Mouse (Mus musculus) liver, embryonic 14.5 days (tissue): ENCODE measurements at regions not wholly inside any gene's neighbourhood (a gene's known extent, or its start where the extent isn't known, plus 50 kb on each side); places are given as distances from the start of the nearest gene placed in this dataset.

Experiments
- ATAC-seq: fragments of 200-750 bp; cut with Nextera tagmentation; 2 replicates; pipeline ENCODE4 v1.8.0; 2017; ENCODE audit warnings: moderate number of reproducible peaks, mild to moderate bottlenecking, moderate library complexity; ENCODE audit not compliant: insufficient read depth
- DNase-seq, 3 experiments: peaks; one replicate each; pipeline ENCODE4 v3.0.0-alpha.2; 2012 to 2013; ENCODE audit warnings: low read depth in 3 of 3, low spot score in 3 of 3
- H3K27ac ChIP-seq: fragments of 300-500 bp; sonication (generic); 2 replicates; pipeline ENCODE4 v1.5.1; 2014; ENCODE audit warnings: moderate library complexity, mild to moderate bottlenecking, control low read depth, inconsistent platforms
- H3K27me3 ChIP-seq: fragments of 300-500 bp; sonication (generic); 2 replicates; pipeline ENCODE4 v1.6.1; 2014; ENCODE audit warnings: mild to moderate bottlenecking, low read length, moderate library complexity; ENCODE audit not compliant: control insufficient read depth, insufficient read depth
- H3K36me3 ChIP-seq: fragments of 300-500 bp; sonication (generic); replicated peaks from 2 replicates; pipeline ENCODE4 v1.6.1; 2014; ENCODE audit warnings: low read depth; ENCODE audit not compliant: control insufficient read depth, insufficient read depth
- H3K4me1 ChIP-seq, 2 experiments: fragments of 200-500 bp in 1 of 2; fragments of 300-500 bp in 1 of 2; sonication (generic) in 1 of 2; replicated peaks; 2 replicates each; pipeline ENCODE4 v1.6.1; 2012 to 2014; ENCODE audit warnings: antibody characterized with exemption in 1 of 2, inconsistent platforms in 1 of 2, low read length in 1 of 2; ENCODE audit not compliant: control insufficient read depth in 2 of 2, insufficient read depth in 2 of 2
- H3K4me2 ChIP-seq: fragments of 300-500 bp; sonication (generic); 2 replicates; pipeline ENCODE4 v1.6.1; 2014; ENCODE audit warnings: low read depth, mild to moderate bottlenecking, control low read depth, moderate library complexity
- H3K4me3 ChIP-seq, 2 experiments: fragments of 200-500 bp in 1 of 2; fragments of 300-500 bp in 1 of 2; sonication (generic) in 1 of 2; 2 replicates each; pipeline ENCODE4 v1.5.1; 2012 to 2014; ENCODE audit warnings: low read depth in 2 of 2, low read length in 2 of 2, mild to moderate bottlenecking in 2 of 2, control low read depth in 1 of 2, inconsistent platforms in 1 of 2, moderate library complexity in 1 of 2; ENCODE audit not compliant: insufficient read depth in 1 of 2
- H3K9ac ChIP-seq: fragments of 300-500 bp; sonication (generic); replicated peaks from 2 replicates; pipeline ENCODE4 v1.6.1; 2014; ENCODE audit warnings: mild to moderate bottlenecking, control low read depth, moderate library complexity
- H3K9me3 ChIP-seq: fragments of 300-500 bp; sonication (generic); 2 replicates; pipeline ENCODE4 v1.6.1; 2016; ENCODE audit warnings: low read length, mixed read lengths; ENCODE audit not compliant: control insufficient read depth
- CTCF ChIP-seq: IDR thresholded peaks from 2 replicates; pipeline ENCODE4 v1.5.1; 2016; ENCODE audit warnings: antibody characterized with exemption, low read depth, control low read depth
- EP300 ChIP-seq: IDR thresholded peaks from 2 replicates; pipeline ENCODE4 v1.6.1; 2016; ENCODE audit warnings: antibody characterized with exemption, low read depth
- WGBS: fragments of 180-500 bp; shearing (Covaris S2); extraction: QIAGEN DNeasy Blood & Tissue Kit; methylation state at CpG from one replicate; pipeline ENCODE4 v1.1.7; 2014; ENCODE audit not compliant: insufficient replicate concordance; 5-methylcytosine and 5-hydroxymethylcytosine counted together

DNA sequence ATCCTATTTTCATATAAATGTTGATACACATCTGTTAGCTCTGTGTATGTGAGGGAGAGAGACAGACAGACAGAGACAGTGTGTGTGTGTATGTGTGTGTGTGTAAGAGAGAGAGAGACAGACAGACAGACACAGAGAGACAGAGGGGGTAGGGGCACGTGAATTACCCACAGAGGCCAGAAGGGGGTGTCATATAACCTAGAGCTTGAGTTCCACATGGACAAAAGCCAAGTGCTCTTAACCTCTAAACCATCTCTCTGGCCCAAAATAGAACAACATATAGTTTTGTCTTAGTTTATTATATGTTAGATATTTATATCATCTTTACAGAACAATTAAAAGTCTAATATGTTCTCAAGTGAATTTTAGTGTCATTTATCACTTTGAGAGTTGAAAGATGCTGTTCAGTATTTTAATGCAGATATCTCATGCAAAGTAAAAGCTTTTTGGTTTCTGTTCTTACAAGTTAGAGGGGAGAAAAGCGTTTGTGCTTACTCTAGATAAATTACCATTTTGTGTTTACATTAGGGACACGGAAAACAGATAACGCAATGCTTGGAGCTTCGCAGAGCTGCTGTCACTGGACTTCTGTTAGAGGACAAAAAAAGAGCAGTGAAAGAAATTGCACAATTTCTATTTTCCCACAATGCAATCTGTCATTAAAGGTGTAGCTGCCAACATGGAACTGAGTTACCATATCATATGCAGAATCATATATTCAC, 710.6 kb upstream of the Tmem132c start:
- Histone ChIP-seq H3K4me1 (no peaks in the 10 kb centered on the region), H3K27me3 (no peaks in the 10 kb centered on the region), H3K4me3 (no peak overlapping the region), H3K27ac (no peak overlapping the region), H3K36me3 (no peaks in the 10 kb centered on the region), H3K9ac (no peak overlapping the region), H3K4me2 (no peak overlapping the region), H3K9me3 (no peaks in the 10 kb centered on the region)
- ATAC-seq = no peak
- TF ChIP-seq EP300 (no peak), CTCF (no peak)
- no peak for DNase-seq
- 49% methylated on average over 5 of the region's 5 CpGs for WGBS

DNA sequence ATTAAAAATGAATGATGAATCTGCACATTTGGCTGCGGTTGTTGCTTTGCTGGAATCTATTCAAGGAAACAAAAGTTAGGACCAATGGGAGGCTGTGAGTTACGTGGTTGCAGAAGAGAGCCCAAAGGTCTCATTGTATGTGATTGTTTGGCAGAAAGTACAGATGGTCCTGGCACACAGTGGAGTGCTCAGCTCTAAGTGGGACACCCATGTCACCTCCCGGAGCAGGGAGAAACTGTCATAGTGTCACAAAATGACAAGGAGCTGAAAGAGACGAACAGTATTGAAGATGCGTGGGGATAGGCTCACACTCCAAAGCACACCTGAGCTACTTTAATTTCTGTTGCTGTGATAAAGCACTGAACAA, 710.1 kb upstream of the Tmem132c start:
- WGBS = 70% methylated on average over 5 of the region's 5 CpGs

GRCm38 (mm10) chr5:126531975-126532374, 709.6 kb upstream of the Tmem132c start:
- Histone ChIP-seq H3K27ac (no peak overlapping the region), H3K4me2 (no peak overlapping the region)
- WGBS = 60% methylated on average over 1 of the region's 1 CpGs

More for the DNA sequence above, 710.1 kb upstream of the Tmem132c start:
- H3K9ac ChIP-seq = no peak overlapping the region
- H3K9me3 ChIP-seq = no peaks in the 10 kb centered on the region
- H3K4me3 ChIP-seq = no peak overlapping the region
- no peak overlapping the region for H3K27ac ChIP-seq
- H3K27me3 ChIP-seq = no peaks in the 10 kb centered on the region
- H3K36me3 ChIP-seq = no peaks in the 10 kb centered on the region
- no peaks in the 10 kb centered on the region for H3K4me1 ChIP-seq
- TF ChIP-seq CTCF = no peak
- TF ChIP-seq EP300 = no peak
- ATAC-seq = no peak
- H3K4me2 ChIP-seq = no peak overlapping the region
- DNase-seq = no peak

DNA sequence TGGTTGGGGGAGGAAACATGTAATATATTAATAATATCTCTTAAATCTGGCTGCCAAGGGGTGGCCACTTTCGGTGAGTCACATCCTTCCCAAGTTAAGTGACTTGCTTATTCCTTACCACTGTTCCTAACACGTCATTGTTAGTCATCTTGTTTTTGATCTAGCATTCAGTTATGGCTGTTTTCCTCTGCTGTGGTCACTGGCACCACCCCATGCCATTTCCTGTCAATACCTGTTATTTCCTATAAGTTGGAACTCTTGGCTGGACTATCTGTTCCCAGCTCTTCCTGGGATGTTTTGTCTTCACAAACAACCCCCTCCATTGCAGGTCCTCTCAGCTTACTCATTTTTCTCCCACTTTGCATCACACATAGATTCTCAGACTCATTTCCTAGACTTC, 703.5 kb upstream of the Tmem132c start:
- WGBS = 41% methylated on average over 2 of the region's 2 CpGs
- no peak for TF ChIP-seq CTCF
- TF ChIP-seq EP300 = no peak

More at GRCm38 (mm10) chr5:126531975-126532374, 709.6 kb upstream of the Tmem132c start:
- no peaks in the 10 kb centered on the region for H3K27me3 ChIP-seq
- H3K9me3 ChIP-seq = no peaks in the 10 kb centered on the region
- ATAC-seq (no peak), DNase-seq (no peak)
- H3K36me3 ChIP-seq = no peaks in the 10 kb centered on the region
- no peaks in the 10 kb centered on the region for H3K4me1 ChIP-seq
- TF ChIP-seq CTCF (no peak), EP300 (no peak)
- no peak overlapping the region for H3K9ac ChIP-seq
- no peak overlapping the region for H3K4me3 ChIP-seq

GRCm38 (mm10) chr5:126544261-126544976, 697.2 kb upstream of the Tmem132c start:
- TF ChIP-seq CTCF (no peak), EP300 (no peak)
- no peak overlapping the region for H3K4me2 ChIP-seq
- H3K27me3 ChIP-seq = no peaks in the 10 kb centered on the region
- H3K9ac ChIP-seq = no peak overlapping the region
- DNase-seq = no peak
- no peaks in the 10 kb centered on the region for H3K9me3 ChIP-seq
- no peak overlapping the region for H3K4me3 ChIP-seq
- H3K27ac ChIP-seq = no peak overlapping the region
- no peaks in the 10 kb centered on the region for H3K36me3 ChIP-seq
- 48% methylated on average over 8 of the region's 8 CpGs for WGBS
- ATAC-seq = no peak
- no peaks in the 10 kb centered on the region for H3K4me1 ChIP-seq

More for the DNA sequence above, 703.5 kb upstream of the Tmem132c start:
- DNase-seq (no peak), ATAC-seq (no peak)
- H3K27me3 ChIP-seq = no peaks in the 10 kb centered on the region
- H3K4me3 ChIP-seq = no peak overlapping the region
- no peaks in the 10 kb centered on the region for H3K4me1 ChIP-seq
- H3K27ac ChIP-seq = no peak overlapping the region
- no peaks in the 10 kb centered on the region for H3K36me3 ChIP-seq
- no peaks in the 10 kb centered on the region for H3K9me3 ChIP-seq
- no peak overlapping the region for H3K9ac ChIP-seq
- H3K4me2 ChIP-seq = no peak overlapping the region
